Mouse (Mus musculus): ENCODE data around the gene Smtn. TPM values are rescaled to one million over a fixed set of nuclear protein-coding genes. Genes with fewer than 3 reads are reported as not detected.

The Smtn gene
- polyA plus RNA-seq, 1 experiment from 2014 or later, result 116 TPM

DNA sequence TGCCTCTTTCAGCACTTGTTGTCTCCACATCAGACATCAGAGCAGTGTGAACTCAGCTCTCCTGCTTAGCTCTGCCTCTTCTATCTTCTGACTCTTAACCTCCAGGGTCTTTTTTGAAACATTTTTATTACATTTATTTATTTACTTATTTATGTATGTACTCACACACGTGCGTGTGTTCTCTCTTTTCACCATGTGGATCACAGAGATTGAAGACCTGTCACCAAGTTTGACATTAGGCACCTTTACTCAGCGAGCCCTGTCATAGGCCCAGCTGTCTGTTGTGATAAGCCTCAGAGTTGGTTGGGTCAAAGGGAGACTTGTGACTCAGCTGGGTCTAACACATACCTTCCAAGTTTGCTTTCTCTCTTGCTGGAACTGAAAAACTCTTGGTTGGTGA lies 17.4 kb upstream of the Smtn start:
- DNase-seq (ENCODE audit: low spot score) (no peak), ATAC-seq (ENCODE audit: low read depth) (no peak)
- no peaks in the 10 kb centered on the region for H3K36me3 ChIP-seq (ENCODE audit: control insufficient read depth, insufficient read depth, low read length)
- no peak overlapping the region for H3K27ac ChIP-seq (replicated peaks; ENCODE audit: low read depth, low read length)
- H3K9ac ChIP-seq (ENCODE audit: low read depth, low read length), result no peak overlapping the region
- WGBS, result 56% methylated on average over 3 of the region's 3 CpGs
- H3K4me1 ChIP-seq (ENCODE audit: control insufficient read depth, insufficient read depth, low read length), result no peaks in the 10 kb centered on the region
- no peak overlapping the region for H3K4me3 ChIP-seq (ENCODE audit: low read depth, low read length)
- no peaks in the 10 kb centered on the region for H3K9me3 ChIP-seq (ENCODE audit: control insufficient read depth, low read length)
- H3K27me3 ChIP-seq (replicated peaks; ENCODE audit: control insufficient read depth, insufficient read depth, low read length), result no peaks in the 10 kb centered on the region
- no peak overlapping the region for H3K4me2 ChIP-seq (ENCODE audit: low read depth, low read length)

DNA sequence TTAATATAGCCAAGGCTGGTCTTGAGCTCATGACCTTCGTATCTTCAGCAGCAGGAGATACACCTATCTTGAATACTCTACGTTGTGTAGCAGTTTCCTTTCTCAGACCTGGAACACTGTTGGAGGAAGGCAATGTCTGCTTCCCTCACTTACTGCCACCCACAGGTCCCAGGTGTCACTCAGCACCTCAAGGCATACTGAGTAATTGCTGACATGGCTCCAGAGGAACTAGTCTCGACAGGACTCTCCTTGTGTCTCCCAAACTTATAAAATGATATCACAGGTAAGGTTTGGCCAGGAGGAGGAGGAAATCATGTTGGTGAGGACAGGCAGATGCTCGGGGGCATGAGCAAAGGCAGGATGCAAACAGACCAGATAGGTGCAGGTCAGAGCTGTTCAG lies 14.6 kb upstream of the Smtn start:
- Histone ChIP-seq H3K36me3 (ENCODE audit: control insufficient read depth, insufficient read depth, low read length) (no peaks in the 10 kb centered on the region), H3K9me3 (ENCODE audit: control insufficient read depth, low read length) (no peaks in the 10 kb centered on the region), H3K27ac (replicated peaks; ENCODE audit: low read depth, low read length) (no peak overlapping the region), H3K9ac (ENCODE audit: low read depth, low read length) (no peak overlapping the region), H3K4me1 (ENCODE audit: control insufficient read depth, insufficient read depth, low read length) (no peaks in the 10 kb centered on the region), H3K4me2 (ENCODE audit: low read depth, low read length) (no peak overlapping the region), H3K4me3 (ENCODE audit: low read depth, low read length) (no peak overlapping the region), H3K27me3 (replicated peaks; ENCODE audit: control insufficient read depth, insufficient read depth, low read length) (no peaks in the 10 kb centered on the region)
- no peak for DNase-seq (ENCODE audit: low spot score)
- 72% methylated on average over 4 of the region's 4 CpGs for WGBS
- ATAC-seq (ENCODE audit: low read depth), result no peak

DNA sequence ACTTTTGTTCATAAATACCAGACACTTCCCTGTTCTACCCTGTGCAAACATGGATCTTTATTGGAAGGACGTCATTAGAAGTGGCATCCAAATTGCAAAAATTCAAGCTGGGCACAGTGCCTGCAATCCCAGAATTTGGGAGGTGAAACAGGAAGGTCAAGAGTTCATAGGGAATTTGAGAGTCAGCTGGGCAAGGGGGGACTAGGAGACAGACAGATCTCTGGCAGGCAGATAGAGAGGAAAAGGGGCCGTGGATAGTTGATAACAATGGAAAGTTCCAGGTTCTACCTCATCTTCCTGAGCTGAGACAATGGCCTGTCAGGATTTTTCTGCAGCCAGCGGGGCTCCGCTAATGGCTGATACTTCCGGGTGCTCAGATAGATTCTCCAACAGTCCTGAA lies 9.4 kb upstream of the Smtn start:
- peaks cover under 1% of the 10 kb centered on the region; the same call in 1 of the 2 replicates for H3K9me3 ChIP-seq (ENCODE audit: control insufficient read depth, low read length)
- no peaks in the 10 kb centered on the region for H3K27me3 ChIP-seq (replicated peaks; ENCODE audit: control insufficient read depth, insufficient read depth, low read length)
- H3K27ac ChIP-seq (replicated peaks; ENCODE audit: low read depth, low read length), result no peak overlapping the region
- no peak for ATAC-seq (ENCODE audit: low read depth)
- no peak for DNase-seq (ENCODE audit: low spot score)
- WGBS, result 71% methylated on average over 5 of the region's 5 CpGs
- H3K36me3 ChIP-seq (ENCODE audit: control insufficient read depth, insufficient read depth, low read length), result no peaks in the 10 kb centered on the region
- peaks cover 8% of the 10 kb centered on the region for H3K4me1 ChIP-seq (ENCODE audit: control insufficient read depth, insufficient read depth, low read length)
- H3K9ac ChIP-seq (ENCODE audit: low read depth, low read length), result no peak overlapping the region
- H3K4me3 ChIP-seq (ENCODE audit: low read depth, low read length), result no peak overlapping the region
- H3K4me2 ChIP-seq (ENCODE audit: low read depth, low read length), result no peak overlapping the region

DNA sequence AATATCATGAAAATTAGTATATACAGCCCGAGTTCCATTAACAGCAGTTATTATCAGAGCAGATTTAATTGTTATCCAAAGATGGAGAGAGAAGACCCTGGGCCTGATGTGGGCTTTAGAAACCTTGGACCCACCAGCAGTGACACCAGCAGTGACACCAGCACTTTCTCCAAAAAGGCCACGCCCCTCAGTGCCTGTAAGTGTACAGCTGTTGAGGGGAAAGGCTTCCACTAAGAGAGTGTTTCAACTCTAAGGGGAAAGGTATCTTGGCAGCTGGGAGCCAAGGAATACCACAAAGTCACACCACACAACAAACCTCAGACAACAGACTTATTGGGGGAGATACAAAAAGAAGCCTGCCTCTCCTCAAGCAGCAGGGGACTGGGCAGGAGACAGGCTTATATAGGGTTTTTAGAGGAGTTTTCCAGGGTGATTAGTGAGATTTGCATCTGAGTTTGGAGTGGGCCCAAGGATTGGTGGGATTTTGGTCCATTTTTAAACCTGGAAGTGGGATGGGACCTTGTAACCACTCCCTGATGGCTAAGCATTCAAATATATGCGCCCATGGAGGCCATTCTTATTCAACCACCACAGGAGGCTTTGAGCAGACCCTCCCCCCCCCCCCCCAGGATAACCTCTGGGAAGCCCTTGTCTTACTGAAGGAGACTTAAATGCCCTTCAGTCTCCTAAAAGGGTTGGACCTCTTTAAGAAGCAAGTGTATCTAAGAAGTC lies 8.3 kb upstream of the Smtn start:
- Histone ChIP-seq H3K36me3 (ENCODE audit: control insufficient read depth, insufficient read depth, low read length) (no peaks in the 10 kb centered on the region), H3K4me3 (ENCODE audit: low read depth, low read length) (no peak overlapping the region), H3K4me1 (ENCODE audit: control insufficient read depth, insufficient read depth, low read length) (peaks cover 8% of the 10 kb centered on the region), H3K27ac (replicated peaks; ENCODE audit: low read depth, low read length) (no peak overlapping the region), H3K27me3 (replicated peaks; ENCODE audit: control insufficient read depth, insufficient read depth, low read length) (no peaks in the 10 kb centered on the region), H3K9ac (ENCODE audit: low read depth, low read length) (no peak overlapping the region), H3K9me3 (ENCODE audit: control insufficient read depth, low read length) (peaks cover 7% of the 10 kb centered on the region; the same call in 1 of the 2 replicates), H3K4me2 (ENCODE audit: low read depth, low read length) (no peak overlapping the region)
- no peak for DNase-seq (ENCODE audit: low spot score)
- 62% methylated on average over 3 of the region's 3 CpGs for WGBS
- no peak for ATAC-seq (ENCODE audit: low read depth)

DNA sequence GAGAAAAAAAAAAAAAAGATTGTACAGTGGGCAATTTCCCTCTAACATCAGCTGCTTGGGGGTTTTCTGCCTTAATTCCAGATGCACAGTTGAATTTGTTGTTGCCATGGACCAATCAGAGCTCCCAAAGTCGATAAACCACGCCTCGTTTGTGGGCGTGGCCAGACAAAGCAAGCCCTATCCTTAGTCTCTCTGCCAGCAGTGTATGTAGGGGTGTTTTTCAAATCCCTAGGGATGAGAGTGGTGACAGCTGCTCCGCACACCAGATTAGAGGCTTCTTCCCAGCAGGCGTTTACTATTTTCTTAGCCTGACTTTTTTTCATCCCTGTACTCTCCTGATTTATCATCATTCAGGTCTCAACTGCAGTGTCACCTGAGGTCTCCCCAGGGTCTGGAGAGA lies 7.6 kb upstream of the Smtn start:
- Histone ChIP-seq H3K27me3 (replicated peaks; ENCODE audit: control insufficient read depth, insufficient read depth, low read length) (no peaks in the 10 kb centered on the region), H3K4me2 (ENCODE audit: low read depth, low read length) (no peak overlapping the region), H3K9ac (ENCODE audit: low read depth, low read length) (no peak overlapping the region), H3K27ac (replicated peaks; ENCODE audit: low read depth, low read length) (no peak overlapping the region), H3K9me3 (ENCODE audit: control insufficient read depth, low read length) (peaks cover 7% of the 10 kb centered on the region; the same call in 1 of the 2 replicates), H3K4me3 (ENCODE audit: low read depth, low read length) (no peak overlapping the region), H3K4me1 (ENCODE audit: control insufficient read depth, insufficient read depth, low read length) (peaks cover 8% of the 10 kb centered on the region), H3K36me3 (ENCODE audit: control insufficient read depth, insufficient read depth, low read length) (no peaks in the 10 kb centered on the region)
- ATAC-seq (ENCODE audit: low read depth) (peak; percentile 71), DNase-seq (ENCODE audit: low spot score) (peak; percentile 89)
- WGBS, result 41% methylated on average over 6 of the region's 6 CpGs

DNA sequence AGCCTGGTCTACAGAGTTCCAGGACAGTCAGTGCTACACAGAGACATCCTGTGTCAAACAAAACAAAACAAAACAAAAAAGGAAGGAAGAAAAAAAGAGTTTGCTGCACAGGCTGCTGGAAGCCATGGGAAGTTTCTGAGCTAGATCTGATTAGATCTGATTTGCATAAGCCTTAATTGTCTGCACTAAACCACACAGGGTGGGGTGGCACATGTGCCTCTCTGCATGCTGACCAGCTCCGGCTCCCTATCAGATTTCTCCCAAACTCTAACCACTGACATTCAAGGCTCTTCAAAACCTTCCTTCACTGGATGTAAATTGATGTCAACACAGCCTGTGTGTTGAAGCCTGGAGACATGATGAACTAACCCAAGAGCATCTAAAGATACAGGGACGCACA lies 6.6 kb upstream of the Smtn start:
- no peaks in the 10 kb centered on the region for H3K36me3 ChIP-seq (ENCODE audit: control insufficient read depth, insufficient read depth, low read length)
- DNase-seq (ENCODE audit: low spot score) (no peak), ATAC-seq (ENCODE audit: low read depth) (no peak)
- H3K9ac ChIP-seq (ENCODE audit: low read depth, low read length), result no peak overlapping the region
- H3K4me2 ChIP-seq (ENCODE audit: low read depth, low read length), result no peak overlapping the region
- H3K4me1 ChIP-seq (ENCODE audit: control insufficient read depth, insufficient read depth, low read length), result peaks cover 16% of the 10 kb centered on the region
- no peak overlapping the region for H3K4me3 ChIP-seq (ENCODE audit: low read depth, low read length)
- no peak overlapping the region for H3K27ac ChIP-seq (replicated peaks; ENCODE audit: low read depth, low read length)
- peaks cover 7% of the 10 kb centered on the region; the same call in 1 of the 2 replicates for H3K9me3 ChIP-seq (ENCODE audit: control insufficient read depth, low read length)
- no peaks in the 10 kb centered on the region for H3K27me3 ChIP-seq (replicated peaks; ENCODE audit: control insufficient read depth, insufficient read depth, low read length)
- WGBS, result 83% methylated on average over 2 of the region's 2 CpGs

DNA sequence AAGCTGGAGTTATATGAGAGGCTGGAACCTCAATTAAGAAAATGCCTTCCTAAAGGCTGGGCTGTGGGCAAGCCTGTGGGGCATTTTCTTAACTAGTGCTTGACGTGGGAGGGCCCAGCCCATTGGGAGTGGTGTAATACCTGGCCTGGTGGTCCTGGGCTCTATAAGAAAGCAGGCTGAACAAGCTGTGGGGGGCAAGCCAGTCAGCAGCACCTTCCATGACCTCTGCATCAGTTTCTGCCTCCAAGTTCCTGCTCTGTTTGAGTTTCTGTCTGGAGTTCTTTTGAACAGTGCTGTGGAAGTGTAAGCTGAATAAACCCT lies 5.8 kb upstream of the Smtn start:
- H3K4me2 ChIP-seq (ENCODE audit: low read depth, low read length), result no peak overlapping the region
- ATAC-seq (ENCODE audit: low read depth) (no peak), DNase-seq (ENCODE audit: low spot score) (no peak)
- no peak overlapping the region; the same call in 1 of the 2 replicates for H3K27ac ChIP-seq (replicated peaks; ENCODE audit: low read depth, low read length)
- WGBS, result 18% methylated on average over 1 of the region's 1 CpGs
- peaks cover 18% of the 10 kb centered on the region for H3K4me1 ChIP-seq (ENCODE audit: control insufficient read depth, insufficient read depth, low read length)
- no peaks in the 10 kb centered on the region for H3K36me3 ChIP-seq (ENCODE audit: control insufficient read depth, insufficient read depth, low read length)
- H3K4me3 ChIP-seq (ENCODE audit: low read depth, low read length), result no peak overlapping the region
- peaks cover 7% of the 10 kb centered on the region; the same call in 1 of the 2 replicates for H3K9me3 ChIP-seq (ENCODE audit: control insufficient read depth, low read length)
- no peaks in the 10 kb centered on the region for H3K27me3 ChIP-seq (replicated peaks; ENCODE audit: control insufficient read depth, insufficient read depth, low read length)
- no peak overlapping the region for H3K9ac ChIP-seq (ENCODE audit: low read depth, low read length)

DNA sequence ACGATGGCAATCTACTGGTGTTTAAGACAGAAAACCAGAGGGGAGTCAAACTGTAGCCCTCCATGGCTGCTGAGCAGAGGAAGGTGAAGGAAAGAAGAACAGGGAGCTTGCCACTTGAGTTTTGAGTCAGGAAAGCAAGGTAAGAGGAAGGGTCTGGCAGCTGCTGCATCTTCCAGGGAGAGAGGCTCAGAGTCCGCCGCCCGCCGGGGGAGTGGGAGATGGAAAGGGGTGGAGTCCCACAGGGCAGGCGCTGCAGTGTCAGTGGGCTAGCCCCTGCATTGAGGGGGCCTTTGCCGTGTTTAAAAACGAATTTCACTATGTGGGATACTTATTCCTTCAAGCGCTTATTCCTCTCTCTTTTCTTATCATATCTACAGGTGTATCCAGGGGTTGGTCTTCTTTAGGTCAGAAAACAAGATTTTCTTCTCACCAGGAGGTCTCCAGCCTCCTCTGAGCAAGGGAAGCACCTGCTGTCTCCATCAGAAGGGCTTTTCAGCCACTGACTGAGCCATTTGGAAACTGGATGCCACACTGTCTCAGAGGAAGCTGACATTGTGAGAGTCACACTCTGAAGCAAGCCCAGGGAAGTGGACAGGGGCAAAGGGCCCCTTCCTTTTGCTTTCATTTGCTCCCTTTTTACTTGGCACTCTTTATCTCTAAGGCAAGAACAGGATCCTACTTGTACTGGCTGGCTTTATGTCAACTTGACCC lies 5.3 kb upstream of the Smtn start:
- H3K4me2 ChIP-seq (ENCODE audit: low read depth, low read length), result no peak overlapping the region
- H3K36me3 ChIP-seq (ENCODE audit: control insufficient read depth, insufficient read depth, low read length), result no peaks in the 10 kb centered on the region
- H3K27me3 ChIP-seq (replicated peaks; ENCODE audit: control insufficient read depth, insufficient read depth, low read length), result no peaks in the 10 kb centered on the region
- peaks cover 7% of the 10 kb centered on the region; the same call in 1 of the 2 replicates for H3K9me3 ChIP-seq (ENCODE audit: control insufficient read depth, low read length)
- H3K27ac ChIP-seq (replicated peaks; ENCODE audit: low read depth, low read length), result no peak overlapping the region; the same call in 1 of the 2 replicates
- H3K4me1 ChIP-seq (ENCODE audit: control insufficient read depth, insufficient read depth, low read length), result peaks cover 18% of the 10 kb centered on the region
- ATAC-seq (ENCODE audit: low read depth), result no peak
- H3K9ac ChIP-seq (ENCODE audit: low read depth, low read length), result no peak overlapping the region
- 20% methylated on average over 8 of the region's 9 CpGs for WGBS
- DNase-seq (ENCODE audit: low spot score), result no peak
- H3K4me3 ChIP-seq (ENCODE audit: low read depth, low read length), result no peak overlapping the region

DNA sequence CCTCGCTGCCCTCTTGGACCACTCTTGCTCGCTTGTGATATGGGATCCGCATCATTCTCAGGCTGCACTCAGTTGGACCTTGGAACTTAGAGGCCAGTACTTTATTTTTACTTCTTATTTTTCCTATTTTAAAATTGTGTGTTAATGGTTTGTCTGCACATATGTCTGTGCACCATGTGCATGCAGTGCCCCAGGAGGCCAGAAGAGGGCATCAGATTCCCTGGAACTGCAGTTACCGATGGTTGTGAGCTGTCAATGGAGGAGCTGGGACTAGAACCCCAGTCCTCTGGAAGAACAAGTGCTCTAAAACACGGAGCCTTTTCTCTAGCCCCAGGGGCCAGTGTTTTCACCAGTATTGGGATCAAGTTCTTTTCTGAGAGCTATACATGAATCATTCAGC lies 4.0 kb upstream of the Smtn start:
- Histone ChIP-seq H3K4me3 (ENCODE audit: low read depth, low read length) (no peak overlapping the region), H3K9ac (ENCODE audit: low read depth, low read length) (no peak overlapping the region), H3K4me1 (ENCODE audit: control insufficient read depth, insufficient read depth, low read length) (peaks cover 18% of the 10 kb centered on the region), H3K27ac (replicated peaks; ENCODE audit: low read depth, low read length) (no peak overlapping the region), H3K9me3 (ENCODE audit: control insufficient read depth, low read length) (peaks cover 7% of the 10 kb centered on the region; the same call in 1 of the 2 replicates), H3K27me3 (replicated peaks; ENCODE audit: control insufficient read depth, insufficient read depth, low read length) (no peaks in the 10 kb centered on the region), H3K36me3 (ENCODE audit: control insufficient read depth, insufficient read depth, low read length) (no peaks in the 10 kb centered on the region), H3K4me2 (ENCODE audit: low read depth, low read length) (no peak overlapping the region)
- 96% methylated on average over 5 of the region's 5 CpGs for WGBS
- DNase-seq (ENCODE audit: low spot score) (no peak), ATAC-seq (ENCODE audit: low read depth) (no peak)

Measured in embryonic facial prominence, embryonic 14.5 days (tissue).